Mouse (Mus musculus) A20 (cell line): ENCODE measurements around the gene Ifi35.
"Not testable (repeated sequence)": the region's sequence is repeated elsewhere in the genome, so short reads cannot be mapped to it uniquely, and the experiment has no call there.

Source experiments
- DNase-seq: peaks from one replicate; pipeline ENCODE4 v3.0.0-alpha.2; 2011; ENCODE audit warnings: low read depth, low spot score

The Ifi35 gene

DNA sequence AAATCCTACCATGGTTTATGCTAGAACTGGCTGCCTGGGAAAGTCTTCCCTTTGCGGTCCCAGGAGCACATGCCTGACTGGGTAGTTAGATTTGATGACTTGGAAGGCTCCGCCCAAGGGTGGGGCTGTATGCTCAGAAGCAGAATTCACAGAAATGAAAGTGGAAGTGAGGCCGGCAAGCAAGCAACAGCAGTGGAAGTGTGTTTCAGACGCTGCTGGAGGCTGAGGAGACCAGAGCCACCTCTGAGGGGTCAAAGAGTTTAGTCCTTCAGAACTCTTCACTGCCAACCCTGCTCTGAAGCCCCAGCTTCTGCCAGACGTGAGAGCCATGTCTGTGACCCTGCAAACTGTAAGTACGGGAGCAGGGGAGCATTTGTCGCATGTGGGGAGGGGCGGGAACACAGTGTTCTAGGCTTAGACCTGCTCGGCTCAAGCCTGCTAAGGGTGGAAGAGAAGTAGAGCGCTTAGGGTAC, at the start of gene Ifi35:
TSS of gene Ifi35 (plus strand) at position 134 of the 473 bp plus-strand sequence.
- DNase-seq: peak; percentile 94

DNA sequence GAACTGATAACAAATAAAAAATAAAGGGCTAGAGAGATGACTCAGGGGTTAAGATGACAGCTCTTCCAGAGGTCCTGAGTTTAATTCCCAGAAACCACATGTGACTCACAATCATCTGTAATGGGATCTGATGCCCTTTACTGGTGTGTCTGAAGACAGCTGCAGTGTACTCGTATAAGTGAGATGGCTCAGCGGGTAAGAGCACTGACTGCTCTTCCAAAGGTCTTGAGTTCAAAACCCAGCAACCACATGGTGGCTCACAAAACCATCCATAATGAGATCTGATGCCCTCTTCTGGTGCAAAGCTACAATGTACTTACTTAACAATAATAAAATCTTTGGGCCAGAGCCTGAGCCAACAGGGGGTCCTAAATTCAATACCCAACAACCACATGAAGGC, 32.9 kb upstream of the Ifi35 start:
- DNase-seq: peak; percentile 49

DNA sequence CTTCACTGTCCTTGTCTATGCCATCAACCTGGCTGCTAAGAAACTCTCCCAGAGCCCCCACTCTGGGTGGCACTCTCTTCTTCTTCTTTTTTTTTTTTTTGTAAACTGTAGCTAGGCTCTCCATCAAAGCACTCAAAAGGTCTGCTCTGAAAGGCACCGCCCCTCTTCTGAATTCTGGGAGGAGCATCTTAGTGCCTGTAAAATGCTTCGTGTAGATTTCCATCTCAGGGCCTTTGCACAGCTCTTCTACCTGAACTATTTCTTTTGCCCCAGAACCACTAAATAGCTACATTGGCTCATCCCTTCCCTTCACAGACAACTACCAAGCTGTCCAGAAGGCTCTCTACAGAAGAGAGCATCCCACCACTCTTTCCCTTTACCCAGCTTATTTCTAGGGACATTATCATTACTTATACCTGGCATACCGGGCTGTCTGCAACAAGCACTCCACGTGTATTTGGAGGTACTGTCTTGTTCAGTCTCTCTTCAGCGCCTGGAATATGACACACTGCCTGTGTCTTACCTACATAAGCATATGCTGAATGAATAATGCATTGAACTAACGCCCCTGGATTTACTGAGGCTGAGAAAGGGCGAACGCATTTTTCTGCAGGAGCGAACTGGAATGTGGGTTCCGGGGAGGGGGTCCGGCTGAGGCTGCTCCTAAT, 31.6 kb upstream of the Ifi35 start:
- DNase-seq: peak; percentile 80

DNA sequence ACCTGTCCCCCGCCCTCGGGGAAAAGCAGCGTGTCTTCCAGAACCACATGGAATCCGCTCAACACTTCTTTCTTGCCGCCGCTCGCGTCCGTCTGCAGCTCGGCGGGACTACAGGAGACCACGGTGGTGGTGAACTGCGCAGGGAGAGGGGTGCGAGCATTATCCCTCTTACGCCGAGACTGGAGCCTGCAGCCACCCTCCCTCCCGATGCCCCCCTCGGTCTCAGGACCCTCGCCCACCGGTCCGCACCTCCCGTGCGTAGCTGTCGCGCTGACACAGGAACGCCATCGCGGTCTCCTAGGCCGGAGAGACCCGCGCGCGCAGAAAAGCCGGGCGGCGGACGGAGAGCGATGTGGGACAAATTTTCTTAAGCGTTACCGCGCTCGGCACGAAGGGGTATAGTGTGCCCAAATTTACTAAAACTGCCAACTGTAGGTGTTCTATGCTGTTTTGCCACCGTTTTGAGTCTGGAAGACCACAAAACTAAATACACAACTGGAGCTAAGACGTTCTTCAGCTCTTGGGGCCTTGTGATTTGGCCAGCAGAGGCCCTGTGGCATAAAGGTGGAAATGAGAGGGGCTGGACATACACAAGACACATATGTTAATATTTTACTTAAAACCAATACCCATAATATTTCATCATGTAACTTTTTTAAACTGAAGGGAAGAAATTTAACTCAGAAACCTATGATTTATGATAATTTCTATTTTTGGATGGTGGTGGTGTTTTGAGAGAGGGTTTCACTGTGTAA, 30.9 kb upstream of the Ifi35 start, which contains the start of gene Aarsd1:
TSS of gene Aarsd1 (minus strand) at position 515 of the 755 bp plus-strand sequence.
- DNase-seq: peak; percentile 93

DNA sequence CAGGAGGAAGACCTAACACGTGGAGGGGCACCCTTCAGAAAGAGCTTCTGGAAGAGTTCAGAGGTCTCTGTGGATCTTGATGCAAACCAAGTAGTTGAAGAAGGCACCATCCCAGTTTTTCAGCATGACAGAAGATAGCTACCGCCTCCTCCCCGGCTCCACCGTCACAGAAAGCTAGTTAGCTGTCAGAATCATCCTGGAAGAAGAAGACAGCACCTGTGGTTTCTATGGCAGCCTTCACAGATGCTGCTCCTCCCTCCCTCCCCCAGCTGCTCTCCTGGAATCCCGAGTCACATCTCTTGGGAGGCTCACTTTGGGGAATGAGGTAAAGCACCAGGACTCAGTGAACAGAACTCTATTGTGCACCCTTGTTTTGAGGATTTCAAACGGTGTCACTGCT, 29.2 kb upstream of the Ifi35 start:
- no peak for DNase-seq

DNA sequence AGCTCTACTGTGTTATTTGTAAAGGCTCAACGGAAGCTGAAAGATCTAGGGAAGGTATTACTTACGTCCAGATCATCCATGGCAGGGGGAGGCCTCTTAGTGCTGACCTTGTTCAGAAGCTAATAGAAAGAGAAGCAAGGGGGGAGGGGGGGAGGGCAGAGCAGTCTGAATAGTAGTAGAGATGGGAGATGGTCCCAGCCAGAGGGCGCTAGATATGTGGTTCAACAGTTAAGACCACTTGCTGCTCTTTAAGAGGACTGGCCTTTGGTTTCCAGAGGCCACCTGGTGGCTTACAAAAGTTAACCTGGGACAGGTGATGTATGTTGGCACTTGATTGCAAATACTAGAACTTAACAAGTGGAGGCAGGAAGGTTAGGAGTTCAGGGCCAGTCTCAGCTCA, 28.6 kb upstream of the Ifi35 start:
- DNase-seq: peak; percentile 83

DNA sequence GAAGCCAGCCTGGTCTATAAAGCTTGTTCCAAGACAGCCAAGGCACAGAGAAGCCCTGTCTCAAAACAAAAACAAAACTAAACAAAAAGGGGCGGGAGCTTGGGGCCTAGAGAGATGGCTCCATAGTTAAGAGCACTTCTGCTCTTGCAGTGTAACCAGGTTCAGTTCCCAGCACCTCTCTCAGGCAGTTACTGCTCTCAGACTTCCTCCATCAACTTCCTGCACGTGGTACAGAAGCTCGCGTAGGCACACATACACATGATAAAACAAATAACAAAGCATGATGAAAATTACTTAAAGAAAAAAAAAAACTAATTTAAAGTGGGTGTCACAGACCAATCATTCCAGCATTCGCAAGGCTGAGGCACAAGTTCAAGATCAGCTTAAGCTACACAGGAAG, 28.1 kb upstream of the Ifi35 start:
- DNase-seq: peak; percentile 34

DNA sequence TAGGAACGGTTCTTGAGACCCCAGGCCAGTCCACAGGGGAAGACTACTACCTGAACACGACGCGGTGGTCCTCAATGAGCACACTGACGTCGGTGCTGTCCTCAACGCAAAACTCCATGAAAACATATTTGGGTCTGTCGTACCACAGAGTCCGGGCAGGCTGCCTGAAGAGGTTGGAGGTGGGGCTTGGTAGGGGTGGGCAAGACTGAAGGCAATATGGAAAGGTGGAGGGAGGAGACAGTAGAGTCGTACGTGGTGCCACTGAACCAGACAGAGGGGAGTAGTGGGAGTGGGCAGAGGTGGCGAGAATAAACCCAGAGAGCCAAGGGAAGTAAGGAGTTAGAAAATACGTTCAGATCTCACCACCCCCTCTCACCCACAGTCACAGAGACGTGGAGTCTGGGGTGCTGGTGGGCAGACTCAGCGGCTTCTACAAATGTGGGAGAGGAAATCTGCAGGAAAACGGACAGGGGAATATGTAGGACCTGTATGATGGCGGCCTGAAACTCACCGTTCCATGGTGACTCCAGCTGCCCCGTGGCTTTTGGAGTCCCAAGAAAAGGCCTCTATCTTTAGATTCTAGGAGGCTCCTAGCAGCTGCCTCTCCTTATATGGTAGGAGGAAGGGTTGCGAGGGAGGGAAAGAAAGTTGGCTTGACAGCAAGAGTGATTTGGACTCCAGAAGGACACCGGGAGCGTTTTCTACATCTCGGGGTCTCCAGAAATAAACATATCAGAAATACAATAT, 23.9 kb upstream of the Ifi35 start, which contains the start of gene Gm27029:
TSS of gene Gm27029 (minus strand) at position 692 of the 747 bp plus-strand sequence.
- no peak for DNase-seq

DNA sequence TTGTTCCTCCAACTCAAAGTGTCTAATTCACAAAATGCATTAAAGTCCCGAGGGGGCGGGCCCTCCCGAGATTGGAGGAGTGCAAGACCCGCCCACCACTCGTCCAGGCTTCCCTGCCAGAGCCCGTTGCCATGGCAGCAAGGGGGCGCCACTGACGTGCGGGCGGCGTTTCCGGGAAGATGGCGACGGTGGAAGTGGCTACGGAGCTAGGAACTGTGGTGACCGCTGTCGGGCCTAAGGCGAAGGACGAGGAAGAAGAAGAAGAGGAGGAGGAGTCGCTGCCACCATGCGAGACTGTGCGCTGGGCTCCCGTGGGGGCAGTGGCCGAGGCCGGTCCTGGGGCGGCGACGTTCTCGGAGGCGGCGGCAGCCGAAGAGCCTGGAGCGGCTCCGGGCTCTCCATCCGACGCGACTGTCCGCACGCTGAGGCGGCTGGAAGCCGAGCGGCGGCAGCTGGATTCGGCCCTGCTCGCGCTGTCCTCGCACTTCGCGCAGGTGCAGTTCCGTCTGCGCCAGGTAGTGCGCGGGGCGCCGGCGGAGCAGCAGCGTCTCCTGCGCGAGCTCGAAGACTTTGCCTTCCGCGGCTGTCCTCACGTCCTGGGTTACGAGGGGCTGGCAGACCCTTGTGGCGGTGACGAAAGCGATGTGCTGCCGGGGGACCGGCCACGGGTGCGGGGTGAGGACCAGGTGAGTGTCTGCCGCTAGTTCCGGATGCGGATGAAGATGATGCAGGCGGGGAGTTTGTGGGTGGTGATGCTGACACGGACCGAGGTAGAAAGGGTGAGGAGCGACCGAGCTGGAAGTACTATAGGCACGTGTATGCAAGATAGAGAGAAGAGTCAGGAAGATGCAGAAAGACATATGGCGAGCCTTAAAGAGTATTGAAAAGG, 23.0 kb upstream of the Ifi35 start, which contains the start of the genes Rundc1 and Ptges3l:
TSS of gene Rundc1 (plus strand) at position 161 of the 889 bp plus-strand sequence.
TSS of gene Ptges3l (minus strand) at position 409 of the 889 bp plus-strand sequence.
- peak; percentile 97 for DNase-seq

DNA sequence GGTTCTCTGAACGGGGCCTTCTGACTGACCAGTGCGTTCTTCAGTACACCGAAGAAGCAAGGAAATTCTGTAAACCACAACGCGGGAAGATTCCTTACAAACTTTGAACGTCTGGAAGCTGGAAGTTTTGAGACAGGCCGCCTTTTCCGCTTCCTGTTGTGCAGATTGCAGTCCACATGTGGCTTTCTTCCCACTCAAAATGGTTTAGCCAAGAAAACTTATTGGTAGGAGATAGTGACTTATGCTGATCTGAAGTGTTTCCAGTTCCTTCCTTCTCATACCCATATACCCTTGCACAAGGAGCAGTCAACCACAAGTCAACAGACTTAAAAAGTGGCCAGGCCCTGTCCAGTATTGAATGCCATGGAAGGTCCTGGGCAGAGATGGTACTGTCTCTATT, 22.0 kb upstream of the Ifi35 start:
- no peak for DNase-seq

DNA sequence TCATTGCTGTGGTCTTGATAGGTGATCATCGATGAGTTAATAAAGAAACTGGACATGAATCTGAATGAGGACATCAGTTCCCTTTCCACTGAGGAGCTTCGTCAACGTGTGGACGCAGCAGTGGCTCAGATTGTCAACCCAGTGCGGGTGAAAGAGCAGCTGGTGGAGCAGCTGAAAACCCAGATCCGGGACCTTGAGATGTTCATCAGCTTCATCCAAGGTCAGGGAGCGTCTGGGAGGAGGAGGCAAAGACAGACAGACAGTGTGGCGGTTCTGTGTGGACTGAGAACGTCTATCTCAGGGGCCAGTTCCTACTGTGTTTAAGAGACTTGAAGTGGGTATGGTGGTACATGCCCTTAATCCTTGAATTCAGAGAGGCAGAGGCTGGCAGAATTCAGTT, 16.9 kb upstream of the Ifi35 start:
- no peak for DNase-seq

DNA sequence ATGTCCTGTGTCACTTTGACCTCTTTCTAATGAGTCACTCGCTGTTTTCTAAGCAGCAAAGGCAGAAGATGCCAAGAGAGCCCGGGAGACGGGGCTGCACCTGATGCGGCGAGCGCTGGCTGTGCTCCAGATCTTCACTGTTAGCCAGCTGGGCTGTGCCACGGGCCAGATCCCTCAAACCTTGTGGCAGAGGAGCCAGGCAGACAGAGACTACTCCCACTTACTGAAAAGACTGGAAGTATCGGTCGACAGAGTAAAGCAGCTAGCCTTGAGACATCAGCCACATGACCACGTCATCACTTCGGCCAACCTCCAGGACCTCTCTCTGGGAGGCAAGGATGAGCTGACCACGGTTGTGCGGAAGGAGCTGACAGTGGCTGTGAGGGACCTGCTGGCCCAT, 14.8 kb upstream of the Ifi35 start:
- no peak for DNase-seq

DNA sequence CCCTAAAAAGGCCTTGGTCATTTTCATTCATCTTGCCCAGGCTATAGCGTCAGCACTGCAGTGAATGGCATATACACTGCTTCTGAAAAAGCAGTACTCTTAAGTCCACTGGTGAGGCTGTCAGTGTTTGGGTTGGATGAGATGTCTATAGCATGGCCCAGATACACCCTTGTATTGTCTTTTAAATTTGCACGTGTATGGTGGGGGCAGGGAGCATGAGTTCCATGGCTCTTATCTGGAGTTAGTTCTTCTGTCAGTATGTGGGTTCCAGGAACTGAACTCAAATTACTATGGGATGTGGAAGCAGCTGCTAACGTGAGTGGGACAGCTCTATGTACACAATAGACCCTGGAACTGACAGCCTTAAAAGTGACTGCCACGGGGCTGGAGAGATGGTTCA, 12.4 kb upstream of the Ifi35 start:
- DNase-seq: no peak

DNA sequence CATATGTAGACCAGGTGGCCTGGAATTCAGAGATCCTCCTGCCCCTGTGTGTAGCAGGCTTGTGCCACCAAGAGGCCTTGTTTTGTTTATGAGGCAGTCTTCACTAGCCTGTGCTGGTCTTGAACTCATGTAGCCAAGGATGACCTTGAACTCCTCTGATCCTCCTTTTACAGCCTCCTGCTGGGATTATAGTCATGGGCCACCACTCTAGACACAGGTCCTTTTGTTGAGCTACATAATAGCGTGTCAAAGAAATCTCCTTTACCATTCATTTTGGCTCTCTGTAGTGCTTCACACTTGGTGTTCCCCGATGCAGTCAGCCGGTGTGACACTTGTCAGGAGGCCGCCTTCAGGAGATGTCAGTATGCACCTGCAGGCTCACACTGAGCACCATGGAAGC, 11.3 kb upstream of the Ifi35 start:
- no peak for DNase-seq

DNA sequence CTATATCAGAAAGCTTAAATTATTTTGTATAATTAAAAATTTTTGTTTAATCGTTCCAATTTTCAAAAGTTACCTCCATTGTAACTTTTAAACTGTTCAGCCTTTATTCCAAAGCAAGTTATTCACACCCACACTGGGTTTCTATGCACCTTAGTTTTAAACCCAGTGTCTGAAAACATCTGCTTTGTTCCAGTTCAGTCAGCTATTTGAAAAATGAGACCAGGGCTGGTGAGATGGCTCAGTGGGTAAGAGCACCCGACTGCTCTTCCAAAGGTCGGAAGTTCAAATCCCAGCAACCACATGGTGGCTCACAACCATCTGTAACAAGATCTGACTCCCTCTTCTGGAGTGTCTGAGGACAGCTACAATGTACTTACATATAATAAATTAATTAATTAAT, 10.2 kb upstream of the Ifi35 start:
- not testable (repeated sequence) for DNase-seq

DNA sequence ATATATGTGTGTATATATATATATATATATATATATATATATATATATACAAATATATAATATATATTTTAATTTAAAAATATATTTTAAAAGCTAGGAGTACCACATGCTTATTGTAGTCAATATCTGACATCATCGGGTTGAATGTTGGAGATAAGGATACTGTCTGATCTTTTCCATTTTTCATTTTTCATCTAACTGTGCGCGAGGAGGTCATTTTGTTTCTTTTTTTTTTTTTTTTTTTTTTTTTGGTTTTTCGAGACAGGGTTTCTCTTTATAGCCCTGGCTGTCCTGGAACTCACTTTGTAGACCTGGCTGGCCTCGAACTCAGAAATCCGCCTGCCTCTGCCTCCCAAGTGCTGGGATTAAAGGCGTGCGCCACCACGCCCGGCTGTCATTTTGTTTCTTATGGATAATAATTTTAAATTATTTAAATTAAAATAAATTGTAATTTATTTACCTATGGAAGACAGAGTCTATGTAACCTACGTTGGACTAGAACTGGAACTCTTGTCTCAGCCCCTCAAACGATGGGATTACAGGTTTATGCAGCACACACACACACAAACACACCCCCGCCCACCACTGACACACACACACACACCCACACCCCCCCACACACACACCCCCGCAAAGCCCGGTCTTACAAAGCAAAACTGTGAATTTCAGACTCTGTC, 6.6 kb upstream of the Ifi35 start:
- not testable (repeated sequence) for DNase-seq

DNA sequence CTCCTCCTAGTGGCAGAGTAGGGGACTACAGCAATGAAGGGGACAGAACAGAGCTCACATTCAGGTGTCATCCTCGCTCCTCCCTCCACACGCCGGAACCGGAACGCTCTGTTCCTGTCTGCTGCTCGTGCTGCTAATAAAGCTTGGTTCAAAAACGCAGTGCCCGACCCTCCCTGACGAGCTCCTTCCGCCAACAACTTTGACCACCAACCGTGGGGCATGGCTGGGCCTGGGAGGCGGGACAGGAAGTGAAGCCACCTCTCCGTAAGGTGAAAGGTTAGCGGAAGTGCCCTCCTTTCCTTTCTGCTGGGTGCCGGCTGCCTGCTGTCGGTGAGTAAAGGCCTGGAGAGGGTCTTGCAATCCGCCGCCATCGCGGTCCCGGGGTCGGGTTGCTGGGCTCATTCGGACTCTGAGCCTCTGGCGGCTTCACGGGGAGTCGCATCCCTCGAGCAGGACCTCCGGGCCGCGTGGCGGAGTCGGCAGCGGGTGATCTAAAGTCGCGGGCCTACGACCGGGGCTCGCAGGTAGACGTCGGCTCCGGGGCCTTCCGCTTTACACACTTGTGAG, 6.0 kb upstream of the Ifi35 start, which contains the start of gene Rpl27:
TSS of gene Rpl27 (plus strand) at position 172 of the 567 bp plus-strand sequence.
- peak; percentile 100 for DNase-seq

DNA sequence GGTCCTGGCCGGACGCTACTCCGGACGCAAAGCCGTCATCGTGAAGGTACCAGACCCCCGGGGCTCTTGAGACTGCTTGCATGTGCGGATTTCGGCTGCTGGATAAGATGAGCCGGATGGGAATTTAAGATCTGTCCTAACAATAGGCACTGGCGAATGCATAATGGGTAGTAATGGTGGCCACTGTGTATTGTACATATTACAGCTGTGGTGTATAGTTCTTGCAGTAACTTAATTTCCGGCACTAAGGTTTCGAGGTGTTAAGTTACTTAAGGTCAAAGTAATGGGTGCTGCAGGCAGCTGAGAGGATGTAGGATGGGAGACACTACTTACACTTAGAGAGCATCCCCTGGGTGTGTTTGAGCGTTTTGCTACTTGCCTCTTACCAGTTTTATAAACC, 5.4 kb upstream of the Ifi35 start:
- DNase-seq: peak; percentile 29

DNA sequence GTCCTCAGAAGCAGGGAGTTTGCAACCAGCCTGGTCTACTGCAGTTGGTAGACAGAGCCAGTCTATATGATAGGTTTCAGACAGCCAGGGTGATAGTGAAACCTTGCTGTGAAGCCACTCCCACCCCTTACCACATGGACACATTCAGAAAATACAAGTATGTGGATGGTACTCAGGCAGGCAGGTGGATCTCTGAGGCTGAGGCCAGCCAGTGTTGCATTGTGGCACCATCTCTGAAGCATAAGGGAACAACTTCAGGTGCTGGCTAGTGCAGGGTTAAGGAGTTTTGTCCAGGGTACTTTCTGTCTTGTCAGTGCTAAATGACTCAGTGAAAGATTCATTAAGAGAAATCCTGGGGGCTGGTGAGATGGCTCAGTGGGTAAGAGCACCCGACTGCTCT, 1.9 kb upstream of the Ifi35 start:
- peak; percentile 34 for DNase-seq

DNA sequence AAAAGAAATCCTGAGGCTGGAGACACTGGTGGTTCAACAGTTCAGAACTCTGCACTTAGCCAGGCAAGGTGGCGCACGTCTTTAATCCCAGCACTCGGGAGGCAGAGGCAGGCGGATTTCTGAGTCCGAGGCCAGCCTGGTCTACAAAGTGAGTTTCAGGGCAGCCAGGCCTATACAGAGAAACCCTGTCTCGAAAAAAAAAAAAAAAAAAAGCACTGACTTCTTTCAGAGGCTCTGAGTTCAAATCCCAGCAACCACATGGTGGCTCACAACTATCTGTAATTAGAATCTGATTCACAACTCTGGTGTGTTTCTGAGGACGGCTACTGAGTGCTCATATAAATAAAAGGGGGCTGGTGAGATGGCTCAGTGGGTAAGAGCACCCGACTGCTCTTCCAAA, 1.3 kb upstream of the Ifi35 start:
- DNase-seq: not testable (repeated sequence)
